Mouse (Mus musculus) E14TG2a.4 (cell line): ENCODE results near the gene Majin.

Source experiments
- H3K27me3 ChIP-seq: 2 replicates; pipeline ENCODE4 v1.6.1; 2014; ENCODE audit warnings: low read length, control low read depth; ENCODE audit not compliant: insufficient read depth
- H3K36me3 ChIP-seq: 2 replicates; pipeline ENCODE4 v1.6.1; 2014; ENCODE audit warnings: low read length, control low read depth; ENCODE audit not compliant: insufficient read depth
- H3K4me1 ChIP-seq: replicated peaks from 2 replicates; pipeline ENCODE4 v1.6.1; 2014; ENCODE audit warnings: low read depth, low read length, control low read depth
- H3K4me3 ChIP-seq: replicated peaks from 2 replicates; pipeline ENCODE4 v1.5.1; 2014; ENCODE audit warnings: mild to moderate bottlenecking, low read length
- H3K9me3 ChIP-seq: 2 replicates; pipeline ENCODE4 v1.6.1; 2014; ENCODE audit warnings: low read length, control low read depth
- CTCF ChIP-seq: conservative IDR thresholded peaks from 2 replicates; pipeline ENCODE4 v1.5.1; 2014; ENCODE audit warnings: low read length
- NANOG ChIP-seq: IDR thresholded peaks from 2 replicates; pipeline ENCODE4 v1.6.1; 2014; ENCODE audit warnings: borderline replicate concordance, low read length, mixed read lengths
- POU5F1 ChIP-seq: IDR thresholded peaks from 2 replicates; pipeline ENCODE4 v1.6.1; 2014; ENCODE audit warnings: low read length, borderline replicate concordance

The Majin gene

GRCm38 (mm10) chr19:6157220-6157619, 27.0 kb upstream of the Majin start:
- H3K36me3 ChIP-seq = no peaks in the 10 kb centered on the region
- no peak overlapping the region for H3K4me3 ChIP-seq
- no peaks in the 10 kb centered on the region for H3K9me3 ChIP-seq
- TF ChIP-seq POU5F1 (no peak), NANOG (no peak), CTCF (no peak)
- H3K4me1 ChIP-seq = peaks cover 5% of the 10 kb centered on the region
- peaks cover 8% of the 10 kb centered on the region; the same call in 1 of the 2 replicates for H3K27me3 ChIP-seq

- no peak overlapping the region for H3K4me3 ChIP-seq
- H3K36me3 ChIP-seq = no peaks in the 10 kb centered on the region
- peaks cover 16% of the 10 kb centered on the region; the same call in 1 of the 2 replicates for H3K27me3 ChIP-seq
- H3K9me3 ChIP-seq = no peaks in the 10 kb centered on the region
- TF ChIP-seq NANOG (no peak), POU5F1 (no peak), CTCF (no peak)
- peaks cover 12% of the 10 kb centered on the region for H3K4me1 ChIP-seq
Measured at GRCm38 (mm10) chr19:6163872-6164547, 20.2 kb upstream of the Majin start.

GRCm38 (mm10) chr19:6166750-6167149, 17.4 kb upstream of the Majin start:
- Histone ChIP-seq H3K27me3 (0 out of 2 replicates have a peak, but pooled peaks cover 11% of the 10 kb centered on the region), H3K9me3 (no peaks in the 10 kb centered on the region), H3K36me3 (no peaks in the 10 kb centered on the region), H3K4me3 (no peak overlapping the region), H3K4me1 (peaks cover 20% of the 10 kb centered on the region)
- TF ChIP-seq CTCF (peak; percentile 49), NANOG (no peak), POU5F1 (no peak)

- TF ChIP-seq POU5F1 (no peak), CTCF (no peak), NANOG (no peak)
- Histone ChIP-seq H3K4me1 (peaks cover 7% of the 10 kb centered on the region), H3K9me3 (no peaks in the 10 kb centered on the region), H3K36me3 (no peaks in the 10 kb centered on the region), H3K4me3 (no peak overlapping the region), H3K27me3 (0 out of 2 replicates have a peak, but pooled peaks cover 4% of the 10 kb centered on the region)
Measured at GRCm38 (mm10) chr19:6171215-6171614, 13.0 kb upstream of the Majin start.

- H3K36me3 ChIP-seq = no peaks in the 10 kb centered on the region
- TF ChIP-seq POU5F1 (no peak), CTCF (no peak), NANOG (no peak)
- H3K4me3 ChIP-seq = no peak overlapping the region
- H3K4me1 ChIP-seq = peaks cover 7% of the 10 kb centered on the region
- H3K9me3 ChIP-seq = no peaks in the 10 kb centered on the region
- H3K27me3 ChIP-seq = 0 out of 2 replicates have a peak, but pooled peaks cover 4% of the 10 kb centered on the region
Measured at GRCm38 (mm10) chr19:6174771-6175170, 9.4 kb upstream of the Majin start.

GRCm38 (mm10) chr19:6178775-6179174, 5.4 kb upstream of the Majin start:
- Histone ChIP-seq H3K4me3 (no peak overlapping the region), H3K27me3 (peaks cover 20% of the 10 kb centered on the region), H3K9me3 (no peaks in the 10 kb centered on the region; the same call in 1 of the 2 replicates), H3K4me1 (peaks cover 4% of the 10 kb centered on the region), H3K36me3 (no peaks in the 10 kb centered on the region)
- TF ChIP-seq POU5F1 (no peak), NANOG (no peak), CTCF (no peak)

GRCm38 (mm10) chr19:6181629-6182028, 2.6 kb upstream of the Majin start:
- Histone ChIP-seq H3K36me3 (no peaks in the 10 kb centered on the region), H3K4me1 (peaks cover 12% of the 10 kb centered on the region), H3K9me3 (no peaks in the 10 kb centered on the region; the same call in 1 of the 2 replicates), H3K27me3 (peaks cover 40% of the 10 kb centered on the region), H3K4me3 (no peak overlapping the region)
- TF ChIP-seq POU5F1 = no peak
- TF ChIP-seq NANOG = no peak
- no peak for TF ChIP-seq CTCF

GRCm38 (mm10) chr19:6182534-6182933, 1.7 kb upstream of the Majin start:
- TF ChIP-seq POU5F1 (no peak), NANOG (no peak), CTCF (no peak)
- H3K36me3 ChIP-seq = no peaks in the 10 kb centered on the region
- H3K4me1 ChIP-seq = peaks cover 12% of the 10 kb centered on the region
- peaks cover 40% of the 10 kb centered on the region for H3K27me3 ChIP-seq
- no peak overlapping the region for H3K4me3 ChIP-seq
- no peaks in the 10 kb centered on the region; the same call in 1 of the 2 replicates for H3K9me3 ChIP-seq
